Mouse (Mus musculus): ENCODE data around the gene Prmt2. TPM values are rescaled to one million over a fixed set of nuclear protein-coding genes. Genes with fewer than 3 reads are reported as not detected.

Gene Prmt2
- polyA plus RNA-seq, 1 experiment, result 52.4 TPM

GRCm38 (mm10) chr10:76188010-76188409 is 49.7 kb downstream of the Prmt2 start:
- H3ac ChIP-seq (ENCODE audit: control insufficient read depth, insufficient read length), result no peak overlapping the region
- no peak for TF ChIP-seq SRF (IDR thresholded peaks at IDR 0.05; ENCODE audit: control insufficient read depth, insufficient read length, low read depth)
- no peak for TF ChIP-seq REST (IDR thresholded peaks at IDR 0.05; ENCODE audit: insufficient read depth, insufficient read length)
- no peak for TF ChIP-seq MAX (IDR thresholded peaks at IDR 0.05; ENCODE audit: low read depth)
- no peak for TF ChIP-seq POLR2AphosphoS2 (IDR thresholded peaks at IDR 0.05; ENCODE audit: insufficient read length, low read depth)
- no peak for TF ChIP-seq USF1 (IDR thresholded peaks at IDR 0.05; ENCODE audit: low read depth)
- TF ChIP-seq CEBPB (IDR thresholded peaks at IDR 0.05; ENCODE audit: insufficient read depth, poor library complexity, severe bottlenecking), result no peak
- TF ChIP-seq TCF3 (IDR thresholded peaks at IDR 0.05; ENCODE audit: insufficient read length, low read depth), result no peak
- TF ChIP-seq MYOG (IDR thresholded peaks at IDR 0.05; ENCODE audit: control insufficient read depth in 1 of 3, insufficient read depth in 1 of 3, insufficient read length in 2 of 3, low read depth in 2 of 3), result no peak
- no peak for TF ChIP-seq MYOD1 (IDR thresholded peaks at IDR 0.05; ENCODE audit: control insufficient read depth in 1 of 3, insufficient read length in 2 of 3, low read depth in 2 of 3)
- TF ChIP-seq POLR2A (IDR thresholded peaks at IDR 0.05; ENCODE audit: insufficient read length, low read depth), result no peak
- TF ChIP-seq TCF12 (IDR thresholded peaks at IDR 0.05; ENCODE audit: insufficient read depth, poor library complexity, severe bottlenecking), result no peak
- no peak for TF ChIP-seq E2F4 (IDR thresholded peaks at IDR 0.05; ENCODE audit: insufficient read depth)

GRCm38 (mm10) chr10:76185216-76185615 is 52.4 kb downstream of the Prmt2 start:
- H3K4me2 ChIP-seq (ENCODE audit: low read depth), result no peak overlapping the region
- TF ChIP-seq REST (IDR thresholded peaks at IDR 0.05; ENCODE audit: insufficient read depth, insufficient read length), result no peak
- no peak for TF ChIP-seq CEBPB (IDR thresholded peaks at IDR 0.05; ENCODE audit: insufficient read depth, poor library complexity, severe bottlenecking)
- TF ChIP-seq SRF (IDR thresholded peaks at IDR 0.05; ENCODE audit: control insufficient read depth, insufficient read length, low read depth), result no peak
- TF ChIP-seq POLR2AphosphoS2 (IDR thresholded peaks at IDR 0.05; ENCODE audit: insufficient read length, low read depth), result no peak
- no peak overlapping the region for H3ac ChIP-seq (ENCODE audit: control insufficient read depth, insufficient read length)
- H3K79me2 ChIP-seq (ENCODE audit: control insufficient read depth, insufficient read depth), result no peaks in the 10 kb centered on the region
- H3K36me3 ChIP-seq (ENCODE audit: control insufficient read depth, insufficient read depth), result no peaks in the 10 kb centered on the region
- no peak overlapping the region for H3K4me3 ChIP-seq
- peaks cover 16% of the 10 kb centered on the region for H3K27me3 ChIP-seq (ENCODE audit: control insufficient read depth, insufficient read depth, insufficient read length)

More at GRCm38 (mm10) chr10:76188010-76188409, 49.7 kb downstream of the Prmt2 start:
- H3K27me3 ChIP-seq (ENCODE audit: control insufficient read depth, insufficient read depth, insufficient read length), result peaks cover 11% of the 10 kb centered on the region
- H3K4me2 ChIP-seq (ENCODE audit: low read depth), result no peak overlapping the region
- no peak overlapping the region for H3K4me3 ChIP-seq
- H3K36me3 ChIP-seq (ENCODE audit: control insufficient read depth, insufficient read depth), result no peaks in the 10 kb centered on the region
- no peaks in the 10 kb centered on the region for H3K79me2 ChIP-seq (ENCODE audit: control insufficient read depth, insufficient read depth)

- Histone ChIP-seq H3K27me3 (ENCODE audit: control insufficient read depth, insufficient read depth, insufficient read length) (peaks cover 26% of the 10 kb centered on the region), H3K4me2 (ENCODE audit: low read depth) (no peak overlapping the region), H3K4me3 (no peak overlapping the region), H3K36me3 (ENCODE audit: control insufficient read depth, insufficient read depth) (no peaks in the 10 kb centered on the region), H3K79me2 (ENCODE audit: control insufficient read depth, insufficient read depth) (no peaks in the 10 kb centered on the region), H3ac (ENCODE audit: control insufficient read depth, insufficient read length) (no peak overlapping the region)
- TF ChIP-seq MYOG (IDR thresholded peaks at IDR 0.05; ENCODE audit: control insufficient read depth in 1 of 3, insufficient read depth in 1 of 3, insufficient read length in 2 of 3, low read depth in 2 of 3) (no peak), TCF12 (IDR thresholded peaks at IDR 0.05; ENCODE audit: insufficient read depth, poor library complexity, severe bottlenecking) (no peak), POLR2AphosphoS2 (IDR thresholded peaks at IDR 0.05; ENCODE audit: insufficient read length, low read depth) (no peak), SRF (IDR thresholded peaks at IDR 0.05; ENCODE audit: control insufficient read depth, insufficient read length, low read depth) (no peak), USF1 (IDR thresholded peaks at IDR 0.05; ENCODE audit: low read depth) (no peak), TCF3 (IDR thresholded peaks at IDR 0.05; ENCODE audit: insufficient read length, low read depth) (no peak), POLR2A (IDR thresholded peaks at IDR 0.05; ENCODE audit: insufficient read length, low read depth) (no peak), MAX (IDR thresholded peaks at IDR 0.05; ENCODE audit: low read depth) (no peak), E2F4 (IDR thresholded peaks at IDR 0.05; ENCODE audit: insufficient read depth) (no peak), REST (IDR thresholded peaks at IDR 0.05; ENCODE audit: insufficient read depth, insufficient read length) (no peak), CEBPB (IDR thresholded peaks at IDR 0.05; ENCODE audit: insufficient read depth, poor library complexity, severe bottlenecking) (no peak), MYOD1 (IDR thresholded peaks at IDR 0.05; ENCODE audit: control insufficient read depth in 1 of 3, insufficient read length in 2 of 3, low read depth in 2 of 3) (no peak)
Measured at GRCm38 (mm10) chr10:76174899-76175298, 62.8 kb downstream of the Prmt2 start.

- Histone ChIP-seq H3K4me3 (no peak overlapping the region), H3K4me2 (ENCODE audit: low read depth) (no peak overlapping the region), H3ac (ENCODE audit: control insufficient read depth, insufficient read length) (no peak overlapping the region), H3K36me3 (ENCODE audit: control insufficient read depth, insufficient read depth) (no peaks in the 10 kb centered on the region), H3K79me2 (ENCODE audit: control insufficient read depth, insufficient read depth) (no peaks in the 10 kb centered on the region), H3K27me3 (ENCODE audit: control insufficient read depth, insufficient read depth, insufficient read length) (peaks cover 11% of the 10 kb centered on the region)
- TF ChIP-seq MYOG (IDR thresholded peaks at IDR 0.05; ENCODE audit: control insufficient read depth in 1 of 3, insufficient read depth in 1 of 3, insufficient read length in 2 of 3, low read depth in 2 of 3) (no peak), MYOD1 (IDR thresholded peaks at IDR 0.05; ENCODE audit: control insufficient read depth in 1 of 3, insufficient read length in 2 of 3, low read depth in 2 of 3) (no peak), SRF (IDR thresholded peaks at IDR 0.05; ENCODE audit: control insufficient read depth, insufficient read length, low read depth) (no peak), POLR2A (IDR thresholded peaks at IDR 0.05; ENCODE audit: insufficient read length, low read depth) (no peak)
Measured at GRCm38 (mm10) chr10:76158009-76158408, 79.7 kb downstream of the Prmt2 start.

GRCm38 (mm10) chr10:76157528-76157927 is 80.1 kb downstream of the Prmt2 start:
- Histone ChIP-seq H3ac (ENCODE audit: control insufficient read depth, insufficient read length) (no peak overlapping the region), H3K4me3 (no peak overlapping the region), H3K4me2 (ENCODE audit: low read depth) (no peak overlapping the region), H3K27me3 (ENCODE audit: control insufficient read depth, insufficient read depth, insufficient read length) (peaks cover 11% of the 10 kb centered on the region), H3K79me2 (ENCODE audit: control insufficient read depth, insufficient read depth) (no peaks in the 10 kb centered on the region), H3K36me3 (ENCODE audit: control insufficient read depth, insufficient read depth) (no peaks in the 10 kb centered on the region)
- TF ChIP-seq POLR2A (IDR thresholded peaks at IDR 0.05; ENCODE audit: insufficient read length, low read depth) (no peak), CEBPB (IDR thresholded peaks at IDR 0.05; ENCODE audit: insufficient read depth, poor library complexity, severe bottlenecking) (no peak)

Other genes with a start within 250 kb of the Prmt2 start
- gene Zfp280b, start 205.2 kb downstream of the Prmt2 start, polyA plus RNA-seq (2012; fragmentation: generic; extraction: Trizol), result 5.7 TPM
- not detected for gene Slc5a4b, start 126.9 kb downstream of the Prmt2 start, polyA plus RNA-seq (2012; fragmentation: generic; extraction: Trizol)
- not detected for gene Slc5a4a, start 90.4 kb downstream of the Prmt2 start, polyA plus RNA-seq (2012; fragmentation: generic; extraction: Trizol)
- 0.04 TPM for gene S100b, start 16.0 kb upstream of the Prmt2 start, polyA plus RNA-seq (2012; fragmentation: generic; extraction: Trizol)
- 11.1 TPM for gene Dip2a, start 107.4 kb upstream of the Prmt2 start, polyA plus RNA-seq (2012; fragmentation: generic; extraction: Trizol)
- gene AC141477.1, start 202.6 kb upstream of the Prmt2 start, polyA plus RNA-seq (2012; fragmentation: generic; extraction: Trizol), result not detected
- gene Pcnt, start 204.9 kb upstream of the Prmt2 start, polyA plus RNA-seq (2012; fragmentation: generic; extraction: Trizol), result 11.5 TPM
- not detected for gene 2610028H24Rik, start 211.2 kb upstream of the Prmt2 start, polyA plus RNA-seq (2012; fragmentation: generic; extraction: Trizol)
- gene Mcm3ap, start 231.1 kb upstream of the Prmt2 start, polyA plus RNA-seq (2012; fragmentation: generic; extraction: Trizol), result 28.9 TPM
- 2.0 TPM for gene Ybey, start 231.2 kb upstream of the Prmt2 start, polyA plus RNA-seq (2012; fragmentation: generic; extraction: Trizol)

Measured in myocyte (in vitro differentiated cells).